Mouse (Mus musculus): Measurements from ENCODE around the gene Tfip11.

DNA sequence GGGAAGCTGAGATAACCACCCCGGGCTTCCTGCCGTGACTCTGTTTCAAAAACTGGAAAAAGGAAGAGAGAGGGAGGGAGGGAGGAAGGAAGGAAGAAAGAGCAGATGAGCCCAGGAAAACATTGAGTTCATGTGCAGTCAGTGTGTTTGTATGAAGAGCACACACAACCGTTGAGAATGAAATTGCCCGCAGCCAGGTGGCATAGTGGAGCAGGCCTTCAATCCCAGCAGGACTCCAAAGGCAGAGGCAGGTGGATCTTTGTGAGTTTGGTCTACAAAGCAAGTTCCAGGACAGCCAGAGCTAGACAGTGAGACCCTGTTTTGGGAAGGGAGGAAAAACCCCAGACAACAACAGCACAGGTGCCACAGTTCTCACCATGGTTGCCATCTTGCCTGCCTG lies 41.2 kb downstream of the Tfip11 start:
- TF ChIP-seq CTCF (IDR thresholded peaks at IDR 0.05; ENCODE audit: low read depth) = no peak
- no peak for TF ChIP-seq EP300 (IDR thresholded peaks at IDR 0.05; ENCODE audit: low read depth)
